9 mouse cellular contexts compared by ENCODE assay signal in genomic region chr19:53809185-53809861, GRCm38 (mm10).
DNase-seq lines count a peak whose midpoint lies in the region; ATAC-seq and TF ChIP-seq lines count a peak whose summit lies in the region.
"Had no signal": no experiment of that assay in that cellular context is flagged by ENCODE, and none has a peak within 500 bp of the region (broad histone marks: within the 10 kb centered on the region; RNA-seq: fewer than 3 reads in every experiment).

No protein-coding gene starts in this region.

- TF ChIP-seq CTCF in heart, postnatal 0 days (IDR thresholded peaks at IDR 0.05; ENCODE audit: low read depth), result no peak

- no peak overlapping the region for H3K4me3 ChIP-seq in kidney, embryonic 16.5 days (ENCODE audit: low read length)
- no peak overlapping the region for H3K4me3 ChIP-seq in heart, postnatal 0 days (ENCODE audit: low read depth, low read length)
- H3K4me3 ChIP-seq: embryonic facial prominence, embryonic 13.5 days had no signal

- 54% methylated on average over 7 of the region's 7 CpGs for WGBS in kidney, embryonic 16.5 days
- WGBS in heart, postnatal 0 days, result 14% methylated on average over 7 of the region's 7 CpGs

- peaks cover 42% of the 10 kb centered on the region for H3K4me1 ChIP-seq in kidney, embryonic 16.5 days (ENCODE audit: insufficient read depth, low read length)
- H3K4me1 ChIP-seq in heart, postnatal 0 days (ENCODE audit: control insufficient read depth, insufficient read depth), result peaks cover 68% of the 10 kb centered on the region

- H3K36me3 ChIP-seq in kidney, embryonic 16.5 days (ENCODE audit: insufficient read depth, low read length), result no peaks in the 10 kb centered on the region
- peaks cover 8% of the 10 kb centered on the region for H3K36me3 ChIP-seq in heart, postnatal 0 days (replicated peaks; ENCODE audit: control insufficient read depth, insufficient read depth, low read length)
- H3K36me3 ChIP-seq: embryonic facial prominence, embryonic 13.5 days had no signal

- no peak for ATAC-seq in kidney, embryonic 16.5 days (ENCODE audit: low FRiP score, low TSS enrichment)
- peak; percentile 24 for ATAC-seq in heart, postnatal 0 days (ENCODE audit: insufficient read depth, low read depth)
- no peak for ATAC-seq in cerebellum, adult (ENCODE audit: insufficient number of reproducible peaks, low FRiP score, low TSS enrichment)

- no peak overlapping the region for H3K9ac ChIP-seq in kidney, embryonic 16.5 days (replicated peaks; ENCODE audit: low read length)
- H3K9ac ChIP-seq in heart, postnatal 0 days (replicated peaks; ENCODE audit: low read depth, low read length), result no peak overlapping the region
- H3K9ac ChIP-seq: embryonic facial prominence, embryonic 13.5 days had no signal

- TF ChIP-seq EP300 in heart, postnatal 0 days (IDR thresholded peaks at IDR 0.05; ENCODE audit: low read depth), result no peak

- DNase-seq in kidney, adult 18-20 months, result no peak
- DNase-seq in MEL-GATA-1-ER (ENCODE audit: extremely low read depth, low read depth), result peak; percentile 75
- no peak for DNase-seq in heart, postnatal 0 days (ENCODE audit: low spot score)
- DNase-seq in lung, postnatal 36 days, result peak; percentile 58
- no peak for DNase-seq in Muller cell, postnatal 12 days (ENCODE audit: inconsistent ontology term)
- no peak for DNase-seq in ovary, postnatal 14 days (ENCODE audit: low spot score)

- H3K9me3 ChIP-seq in kidney, embryonic 16.5 days (ENCODE audit: low read length), result no peaks in the 10 kb centered on the region
- H3K9me3 ChIP-seq in heart, postnatal 0 days (replicated peaks; ENCODE audit: control insufficient read depth, low read length), result no peaks in the 10 kb centered on the region
- H3K9me3 ChIP-seq: embryonic facial prominence, embryonic 13.5 days had no signal

- H3K27me3 ChIP-seq in kidney, embryonic 16.5 days (ENCODE audit: insufficient read depth, low read length), result no peaks in the 10 kb centered on the region
- no peaks in the 10 kb centered on the region for H3K27me3 ChIP-seq in heart, postnatal 0 days (ENCODE audit: control insufficient read depth, insufficient read depth, low read length)
- H3K27me3 ChIP-seq: embryonic facial prominence, embryonic 13.5 days had no signal

- H3K4me2 ChIP-seq in kidney, embryonic 16.5 days (replicated peaks; ENCODE audit: low read depth, low read length), result no peak overlapping the region
- H3K4me2 ChIP-seq in heart, postnatal 0 days (ENCODE audit: low read depth, low read length), result peak overlapping the region; percentile 39
- H3K4me2 ChIP-seq: embryonic facial prominence, embryonic 13.5 days had no signal

- peak overlapping the region; percentile 87 for H3K27ac ChIP-seq in kidney, embryonic 16.5 days (ENCODE audit: low read length)
- H3K27ac ChIP-seq in heart, postnatal 0 days (ENCODE audit: low read depth), result peak overlapping the region; percentile 75
- H3K27ac ChIP-seq: embryonic facial prominence, embryonic 13.5 days had no signal

Comparison
In these comparisons a context has a peak if more than half of its experiments do, and no peak if none do; other contexts are left out.
1. DNase-seq: peak in MEL-GATA-1-ER (single experiment) and lung, postnatal 36 days (single experiment); none in kidney, adult 18-20 months (single experiment), heart, postnatal 0 days (single experiment), Muller cell, postnatal 12 days (single experiment) and ovary, postnatal 14 days (single experiment).